ENCODE assay signal across 7 mouse cellular contexts in genomic region chr3:11212290-11212912, GRCm38 (mm10).
DNase-seq lines count a peak whose midpoint lies in the region; ATAC-seq and TF ChIP-seq lines count a peak whose summit lies in the region.
"Not testable (repeated sequence)": the region's sequence is repeated elsewhere in the genome, so short reads cannot be mapped to it uniquely, and the experiment has no call there.

No protein-coding gene starts in this region.

- in situ Hi-C loops in ES-E14 (cut with MboI; ENCODE audit: low sequenced_read_pairs in 2 of 2, unreplicated experiment in 2 of 2), result not testable (repeated sequence)

- H3K27me3 ChIP-seq in forebrain, embryonic 12.5 days; heart, embryonic 14.5 days (ENCODE audit: control insufficient read depth, insufficient read depth, low read length); hindbrain, embryonic 15.5 days; midbrain, embryonic 12.5 days: not testable (repeated sequence)

- WGBS in forebrain, embryonic 12.5 days, result 24% methylated on average over 4 of the region's 4 CpGs
- 60% methylated on average over 4 of the region's 4 CpGs for WGBS in heart, embryonic 14.5 days
- 37% methylated on average over 4 of the region's 4 CpGs for WGBS in hindbrain, embryonic 15.5 days
- WGBS in midbrain, embryonic 12.5 days, result 20% methylated on average over 4 of the region's 4 CpGs

- not testable (repeated sequence) for H3K36me3 ChIP-seq in ES-E14 (ENCODE audit: control insufficient read depth, insufficient read depth, low read length, poor library complexity, severe bottlenecking); forebrain, embryonic 12.5 days (replicated peaks); heart, embryonic 14.5 days (ENCODE audit: control insufficient read depth, insufficient read depth, low read length); hindbrain, embryonic 15.5 days; midbrain, embryonic 12.5 days

- peak; percentile 2 for DNase-seq in A20 (ENCODE audit: low read depth, low spot score)
- peak; percentile 86 for DNase-seq in ES-E14 (ENCODE audit: low read depth, low spot score)
- peak; percentile 2 for DNase-seq in embryo, embryonic 10.5 days (ENCODE audit: low spot score)

- H3K9me3 ChIP-seq in ES-E14 (ENCODE audit: control insufficient read depth, insufficient read depth, low read depth, low read length); forebrain, embryonic 12.5 days; heart, embryonic 14.5 days (ENCODE audit: control insufficient read depth, low read length); hindbrain, embryonic 15.5 days; midbrain, embryonic 12.5 days: not testable (repeated sequence)

- H3K4me2 ChIP-seq in forebrain, embryonic 12.5 days, result 0 out of 2 replicates have a peak overlapping the region, but pooled peaks have one; percentile 6
- peak overlapping the region; percentile 54; the same call in 1 of the 2 replicates for H3K4me2 ChIP-seq in heart, embryonic 14.5 days (ENCODE audit: low read length)
- H3K4me2 ChIP-seq in hindbrain, embryonic 15.5 days, result peak overlapping the region; percentile 39
- H3K4me2 ChIP-seq in midbrain, embryonic 12.5 days (replicated peaks), result not testable (repeated sequence)

- peak overlapping the region; percentile 84; the same call in 1 of the 2 replicates for H3K9ac ChIP-seq in ES-E14 (ENCODE audit: insufficient read depth, low read depth, low read length, poor library complexity, severe bottlenecking)
- H3K9ac ChIP-seq in forebrain, embryonic 12.5 days; heart, embryonic 14.5 days (ENCODE audit: low read length); hindbrain, embryonic 15.5 days; midbrain, embryonic 12.5 days (replicated peaks): not testable (repeated sequence)

- peak overlapping the region; percentile 99 for H3K27ac ChIP-seq in ES-E14 (ENCODE audit: insufficient read depth, low read depth, low read length, poor library complexity, severe bottlenecking)
- not testable (repeated sequence) for H3K27ac ChIP-seq in forebrain, embryonic 12.5 days; heart, embryonic 14.5 days (replicated peaks in 1 of 2; ENCODE audit: control insufficient read depth in 1 of 2, insufficient read depth in 1 of 2, low read depth in 2 of 2, low read length in 2 of 2); hindbrain, embryonic 15.5 days (replicated peaks); midbrain, embryonic 12.5 days (replicated peaks)

- not testable (repeated sequence) for ATAC-seq in forebrain, embryonic 12.5 days (ENCODE audit: low FRiP score); heart, embryonic 14.5 days (ENCODE audit: insufficient number of reproducible peaks, insufficient read depth, low FRiP score, low read depth); hindbrain, embryonic 15.5 days (ENCODE audit: low FRiP score, low read depth)
- peak; percentile 52; the same call in 1 of the 2 replicates for ATAC-seq in midbrain, embryonic 12.5 days (ENCODE audit: low FRiP score, low read depth)

- peak overlapping the region; percentile 27 to 60; a peak in 3 of 4 replicates for H3K4me3 ChIP-seq in ES-E14 (ENCODE audit: insufficient read depth in 1 of 2, low read depth in 1 of 2, low read length in 2 of 2, poor library complexity in 1 of 2, severe bottlenecking in 1 of 2)
- H3K4me3 ChIP-seq in forebrain, embryonic 12.5 days (replicated peaks); heart, embryonic 14.5 days (ENCODE audit: control insufficient read depth in 1 of 2, insufficient read depth in 1 of 2, low read depth in 1 of 2, low read length in 2 of 2); hindbrain, embryonic 15.5 days; midbrain, embryonic 12.5 days: not testable (repeated sequence)

- H3K4me1 ChIP-seq in ES-E14 (ENCODE audit: control insufficient read depth in 2 of 2, insufficient read depth in 2 of 2, low read length in 2 of 2, poor library complexity in 1 of 2), result peaks cover 0 to 22% of the 10 kb centered on the region in 2 experiments; a peak in 3 of 4 replicates
- not testable (repeated sequence) for H3K4me1 ChIP-seq in forebrain, embryonic 12.5 days; heart, embryonic 14.5 days (ENCODE audit: control insufficient read depth in 2 of 2, insufficient read depth in 2 of 2, low read length in 2 of 2); hindbrain, embryonic 15.5 days (replicated peaks); midbrain, embryonic 12.5 days

TF ChIP-seq in ES-E14, 5 proteins besides CTCF, POLR2A, EP300 and RAD21:
- TF ChIP-seq HCFC1 (IDR thresholded peaks at IDR 0.05; ENCODE audit: borderline replicate concordance, insufficient read depth, low read length) (0 out of 2 replicates have a peak, but pooled peaks have one; percentile 52), ZNF384 (IDR thresholded peaks at IDR 0.05; ENCODE audit: low read depth, low read length) (peak; percentile 96)

Comparison
In these comparisons a context has a peak if more than half of its experiments do, and no peak if none do; other contexts are left out.
1. DNase-seq: peak in every context shown above with its lines; median percentile 86 in ES-E14; 2 in A20; 2 in embryo, embryonic 10.5 days.